Mouse (Mus musculus): ENCODE data around the gene Xntrpc. TPM values are rescaled to one million over a fixed set of nuclear protein-coding genes. Genes with fewer than 3 reads are reported as not detected.

Xntrpc gene
- total and polyA plus RNA-seq, 2 experiments from 2014 or later, result 0.60 to 2.1 TPM

GRCm38 (mm10) chr7:102113151-102113729 lies 47.7 kb downstream of the Xntrpc start:
- Histone ChIP-seq H3K9ac (replicated peaks; ENCODE audit: low read length, poor library complexity, severe bottlenecking) (no peak overlapping the region), H3K27ac (ENCODE audit: low read depth, low read length) (no peak overlapping the region), H3K4me1 (ENCODE audit: insufficient read depth, low read length) (no peaks in the 10 kb centered on the region), H3K27me3 (ENCODE audit: insufficient read depth, low read length) (no peaks in the 10 kb centered on the region), H3K9me3 (ENCODE audit: low read length) (no peaks in the 10 kb centered on the region), H3K4me2 (ENCODE audit: low read depth, low read length, poor library complexity, severe bottlenecking) (no peak overlapping the region), H3K4me3 (ENCODE audit: low read depth, low read length) (no peak overlapping the region), H3K36me3 (ENCODE audit: insufficient read depth, low read length) (peaks cover 2% of the 10 kb centered on the region; the same call in 1 of the 2 replicates)
- no peak for DNase-seq (ENCODE audit: low spot score)
- no peak for ATAC-seq (ENCODE audit: low FRiP score)
- no peak for TF ChIP-seq CTCF (IDR thresholded peaks at IDR 0.05)
- WGBS, result 87% methylated on average over 45 of the region's 45 CpGs

- H3K9ac ChIP-seq (replicated peaks; ENCODE audit: low read length, poor library complexity, severe bottlenecking), result no peak within 1 kb of the TSS
- no peak within 1 kb of the TSS for H3K27ac ChIP-seq (ENCODE audit: low read depth, low read length)
- H3K4me2 ChIP-seq (ENCODE audit: low read depth, low read length, poor library complexity, severe bottlenecking), result no peak within 1 kb of the TSS
- H3K36me3 ChIP-seq (ENCODE audit: insufficient read depth, low read length), result peaks cover 26% of the 10 kb centered on the region
- DNase-seq (ENCODE audit: low spot score) (no peak), ATAC-seq (ENCODE audit: low FRiP score) (no peak)
- H3K9me3 ChIP-seq (ENCODE audit: low read length), result no peaks in the 10 kb centered on the region
- H3K4me1 ChIP-seq (ENCODE audit: insufficient read depth, low read length), result no peaks in the 10 kb centered on the region
- 36% methylated on average over 7 of the region's 7 CpGs for WGBS
- H3K27me3 ChIP-seq (ENCODE audit: insufficient read depth, low read length), result no peaks in the 10 kb centered on the region
- H3K4me3 ChIP-seq (ENCODE audit: low read depth, low read length), result no peak within 1 kb of the TSS
- no peak for TF ChIP-seq CTCF (IDR thresholded peaks at IDR 0.05)
Measured at GRCm38 (mm10) chr7:102116579-102117331, 51.2 kb downstream of the Xntrpc start, which contains the start of gene Chrna10. Gene Chrna10 (minus strand): TSS chr7:102116828.

GRCm38 (mm10) chr7:102117382-102117781 lies 51.9 kb downstream of the Xntrpc start:
- WGBS, result 73% methylated on average over 6 of the region's 6 CpGs
- H3K9ac ChIP-seq (replicated peaks; ENCODE audit: low read length, poor library complexity, severe bottlenecking), result no peak overlapping the region

GRCm38 (mm10) chr7:102120326-102120725 lies 54.8 kb downstream of the Xntrpc start:
- WGBS, result 94% methylated on average over 10 of the region's 10 CpGs
- ATAC-seq (ENCODE audit: low FRiP score) (no peak), DNase-seq (ENCODE audit: low spot score) (no peak)
- H3K36me3 ChIP-seq (ENCODE audit: insufficient read depth, low read length), result peaks cover 61% of the 10 kb centered on the region
- H3K27ac ChIP-seq (ENCODE audit: low read depth, low read length), result no peak overlapping the region
- no peak for TF ChIP-seq CTCF (IDR thresholded peaks at IDR 0.05)
- H3K9ac ChIP-seq (replicated peaks; ENCODE audit: low read length, poor library complexity, severe bottlenecking), result no peak overlapping the region
- H3K9me3 ChIP-seq (ENCODE audit: low read length), result no peaks in the 10 kb centered on the region
- no peaks in the 10 kb centered on the region for H3K27me3 ChIP-seq (ENCODE audit: insufficient read depth, low read length)
- H3K4me1 ChIP-seq (ENCODE audit: insufficient read depth, low read length), result no peaks in the 10 kb centered on the region
- no peak overlapping the region for H3K4me2 ChIP-seq (ENCODE audit: low read depth, low read length, poor library complexity, severe bottlenecking)
- H3K4me3 ChIP-seq (ENCODE audit: low read depth, low read length), result no peak overlapping the region

More at GRCm38 (mm10) chr7:102117382-102117781, 51.9 kb downstream of the Xntrpc start:
- H3K36me3 ChIP-seq (ENCODE audit: insufficient read depth, low read length), result peaks cover 32% of the 10 kb centered on the region
- DNase-seq (ENCODE audit: low spot score), result no peak
- no peak for ATAC-seq (ENCODE audit: low FRiP score)
- H3K4me1 ChIP-seq (ENCODE audit: insufficient read depth, low read length), result no peaks in the 10 kb centered on the region
- H3K27ac ChIP-seq (ENCODE audit: low read depth, low read length), result no peak overlapping the region
- no peaks in the 10 kb centered on the region for H3K9me3 ChIP-seq (ENCODE audit: low read length)
- no peak for TF ChIP-seq CTCF (IDR thresholded peaks at IDR 0.05)
- no peaks in the 10 kb centered on the region for H3K27me3 ChIP-seq (ENCODE audit: insufficient read depth, low read length)
- no peak overlapping the region for H3K4me2 ChIP-seq (ENCODE audit: low read depth, low read length, poor library complexity, severe bottlenecking)
- H3K4me3 ChIP-seq (ENCODE audit: low read depth, low read length), result no peak overlapping the region

- Histone ChIP-seq H3K4me2 (ENCODE audit: low read depth, low read length, poor library complexity, severe bottlenecking) (no peak overlapping the region), H3K36me3 (ENCODE audit: insufficient read depth, low read length) (peaks cover 53% of the 10 kb centered on the region), H3K27ac (ENCODE audit: low read depth, low read length) (no peak overlapping the region), H3K4me3 (ENCODE audit: low read depth, low read length) (no peak overlapping the region), H3K9me3 (ENCODE audit: low read length) (no peaks in the 10 kb centered on the region), H3K9ac (replicated peaks; ENCODE audit: low read length, poor library complexity, severe bottlenecking) (no peak overlapping the region), H3K27me3 (ENCODE audit: insufficient read depth, low read length) (no peaks in the 10 kb centered on the region), H3K4me1 (ENCODE audit: insufficient read depth, low read length) (no peaks in the 10 kb centered on the region)
- DNase-seq (ENCODE audit: low spot score) (no peak), ATAC-seq (ENCODE audit: low FRiP score) (no peak)
- WGBS, result 90% methylated on average over 4 of the region's 4 CpGs
- no peak for TF ChIP-seq CTCF (IDR thresholded peaks at IDR 0.05)
Measured at GRCm38 (mm10) chr7:102132395-102132794, 66.9 kb downstream of the Xntrpc start.

GRCm38 (mm10) chr7:102137464-102137863 lies 72.0 kb downstream of the Xntrpc start:
- H3K4me3 ChIP-seq (ENCODE audit: low read depth, low read length), result no peak overlapping the region
- H3K4me1 ChIP-seq (ENCODE audit: insufficient read depth, low read length), result no peaks in the 10 kb centered on the region
- H3K4me2 ChIP-seq (ENCODE audit: low read depth, low read length, poor library complexity, severe bottlenecking), result no peak overlapping the region
- peak; percentile 65 for TF ChIP-seq CTCF (IDR thresholded peaks at IDR 0.05)
- WGBS, result 91% methylated on average over 1 of the region's 1 CpGs
- ATAC-seq (ENCODE audit: low FRiP score), result no peak
- H3K27me3 ChIP-seq (ENCODE audit: insufficient read depth, low read length), result no peaks in the 10 kb centered on the region
- no peak overlapping the region for H3K27ac ChIP-seq (ENCODE audit: low read depth, low read length)
- no peaks in the 10 kb centered on the region for H3K9me3 ChIP-seq (ENCODE audit: low read length)
- DNase-seq (ENCODE audit: low spot score), result peak; percentile 17
- H3K36me3 ChIP-seq (ENCODE audit: insufficient read depth, low read length), result peaks cover 45% of the 10 kb centered on the region
- no peak overlapping the region for H3K9ac ChIP-seq (replicated peaks; ENCODE audit: low read length, poor library complexity, severe bottlenecking)
